ENCODE assay signal across 27 mouse cellular contexts in genomic region chr2:180435341-180435926, GRCm38 (mm10). TPM values are rescaled to one million over a fixed set of nuclear protein-coding genes. Genes with fewer than 3 reads are reported as not detected.
DNase-seq lines count a peak whose midpoint lies in the region; ATAC-seq and TF ChIP-seq lines count a peak whose summit lies in the region.
"Had no signal": no experiment of that assay in that cellular context is flagged by ENCODE, and none has a peak within 500 bp of the region (broad histone marks: within the 10 kb centered on the region; RNA-seq: fewer than 3 reads in every experiment).

No protein-coding gene starts in this region.

- intact Hi-C loops in gastrocnemius, postnatal 36 days (cut with DNase I): no loop called here

- 41% methylated on average over 4 of the region's 4 CpGs for WGBS in lung, embryonic 14.5 days
- 48% methylated on average over 4 of the region's 4 CpGs for WGBS in bone marrow, adult 2 months
- 76% methylated on average over 4 of the region's 4 CpGs for WGBS in small intestine, adult 2 months

- no peak for ATAC-seq in lung, embryonic 14.5 days (ENCODE audit: insufficient read depth)
- ATAC-seq: forebrain, embryonic 15.5 days; intestine, embryonic 15.5 days; midbrain, embryonic 15.5 days had no signal

- no peak overlapping the region for H3K4me2 ChIP-seq in lung, embryonic 14.5 days
- H3K4me2 ChIP-seq: embryonic facial prominence, embryonic 15.5 days; forebrain, embryonic 15.5 days; heart, embryonic 15.5 days; hindbrain, embryonic 13.5 days; intestine, embryonic 15.5 days; midbrain, embryonic 15.5 days; neural tube, embryonic 13.5 days had no signal

- H3K4me3 ChIP-seq in lung, embryonic 14.5 days (ENCODE audit: low read depth, low read length): no peak overlapping the region
- H3K4me3 ChIP-seq in bone marrow, adult 2 months (replicated peaks; ENCODE audit: control insufficient read depth, low read depth, low read length): no peak overlapping the region
- H3K4me3 ChIP-seq in small intestine, adult 2 months (ENCODE audit: low read depth, low read length): no peak overlapping the region
- H3K4me3 ChIP-seq: embryonic facial prominence, embryonic 15.5 days; forebrain, embryonic 15.5 days; heart, adult 2 months; heart, embryonic 15.5 days; hindbrain, embryonic 13.5 days; intestine, embryonic 15.5 days; midbrain, embryonic 15.5 days; myocyte; neural tube, embryonic 13.5 days had no signal

- no peaks in the 10 kb centered on the region for H3K4me1 ChIP-seq in lung, embryonic 14.5 days (ENCODE audit: insufficient read depth)
- H3K4me1 ChIP-seq in bone marrow, adult 2 months (ENCODE audit: control insufficient read depth, insufficient read depth, low read length): peaks cover 18% of the 10 kb centered on the region
- peaks cover 3% of the 10 kb centered on the region for H3K4me1 ChIP-seq in small intestine, adult 2 months (ENCODE audit: control insufficient read depth, insufficient read depth, insufficient read length, low read length)
- H3K4me1 ChIP-seq: intestine, embryonic 15.5 days; midbrain, embryonic 15.5 days had no signal

- H3K36me3 ChIP-seq in lung, embryonic 14.5 days (ENCODE audit: insufficient read depth): no peaks in the 10 kb centered on the region
- H3K36me3 ChIP-seq in small intestine, adult 2 months (ENCODE audit: control insufficient read depth, insufficient read depth, low read length): no peaks in the 10 kb centered on the region
- H3K36me3 ChIP-seq: embryonic facial prominence, embryonic 15.5 days; forebrain, embryonic 15.5 days; heart, embryonic 15.5 days; hindbrain, embryonic 13.5 days; intestine, embryonic 15.5 days; midbrain, embryonic 15.5 days; neural tube, embryonic 13.5 days had no signal

- no peak overlapping the region for H3K27ac ChIP-seq in lung, embryonic 14.5 days (ENCODE audit: low read depth)
- peak overlapping the region; percentile 20; the same call in 1 of the 2 replicates for H3K27ac ChIP-seq in bone marrow, adult 2 months (ENCODE audit: control insufficient read depth, insufficient read depth, low read depth, low read length, poor library complexity)
- H3K27ac ChIP-seq in small intestine, adult 2 months (ENCODE audit: insufficient read depth, low read depth, low read length): peak overlapping the region; percentile 0; the same call in 1 of the 2 replicates
- H3K27ac ChIP-seq: embryonic facial prominence, embryonic 15.5 days; forebrain, embryonic 15.5 days; heart, adult 2 months; heart, embryonic 15.5 days; hindbrain, embryonic 13.5 days; intestine, embryonic 15.5 days; kidney, postnatal 0 days; midbrain, embryonic 15.5 days; neural tube, embryonic 13.5 days; stomach, postnatal 0 days had no signal

- peak; percentile 6 for DNase-seq in lung, embryonic 14.5 days
- no peak for DNase-seq in lung, postnatal 14 days
- DNase-seq in 416B (ENCODE audit: low read depth): peak; percentile 68
- DNase-seq in layer of hippocampus, adult 9-11 months: no peak
- DNase-seq in gastrocnemius, postnatal 36 days: no peak
- DNase-seq in cerebellum, postnatal 36 days: no peak
- DNase-seq: adrenal gland, postnatal 10 days; cerebellum, adult 9-10 months; gastrocnemius, postnatal 10 days; heart, adult 2 months; heart, postnatal 36 days; left cerebral cortex, postnatal 4 days; right cerebral cortex, adult 18-20 months; right cerebral cortex, postnatal 4 days had no signal

- no peaks in the 10 kb centered on the region for H3K27me3 ChIP-seq in lung, embryonic 14.5 days (ENCODE audit: insufficient read depth, low read length)
- H3K27me3 ChIP-seq in small intestine, adult 2 months (ENCODE audit: control insufficient read depth, insufficient read depth, low read length): no peaks in the 10 kb centered on the region
- H3K27me3 ChIP-seq: embryonic facial prominence, embryonic 15.5 days; forebrain, embryonic 15.5 days; hindbrain, embryonic 13.5 days; intestine, embryonic 15.5 days; midbrain, embryonic 15.5 days; neural tube, embryonic 13.5 days had no signal

- no peak for TF ChIP-seq CTCF in lung, embryonic 14.5 days (IDR thresholded peaks at IDR 0.05; ENCODE audit: low read depth)
- TF ChIP-seq CTCF in bone marrow, adult 2 months (IDR thresholded peaks at IDR 0.05; ENCODE audit: control insufficient read depth, insufficient read depth, low read length): no peak
- TF ChIP-seq CTCF in small intestine, adult 2 months (IDR thresholded peaks at IDR 0.05; ENCODE audit: extremely low read depth, insufficient read length, insufficient replicate concordance, low read depth, low read length): no peak

- no peak overlapping the region for H3K9ac ChIP-seq in lung, embryonic 14.5 days
- H3K9ac ChIP-seq: embryonic facial prominence, embryonic 15.5 days; forebrain, embryonic 15.5 days; heart, embryonic 15.5 days; hindbrain, embryonic 13.5 days; intestine, embryonic 15.5 days; midbrain, embryonic 15.5 days; neural tube, embryonic 13.5 days had no signal

- no peak for TF ChIP-seq POLR2A in bone marrow, adult 2 months (IDR thresholded peaks at IDR 0.05; ENCODE audit: borderline replicate concordance, control insufficient read depth, low read depth, low read length)
- TF ChIP-seq POLR2A in small intestine, adult 2 months (IDR thresholded peaks at IDR 0.05; ENCODE audit: low read depth, low read length): no peak

- H3K9me3 ChIP-seq in lung, embryonic 14.5 days (ENCODE audit: low read depth, low read length): no peaks in the 10 kb centered on the region
- H3K9me3 ChIP-seq: embryonic facial prominence, embryonic 15.5 days; forebrain, embryonic 15.5 days; heart, embryonic 15.5 days; hindbrain, embryonic 13.5 days; intestine, embryonic 15.5 days; midbrain, embryonic 15.5 days; neural tube, embryonic 13.5 days had no signal

RNA-seq across cellular contexts. Expression of gene Slco4a1, which starts 20.6 kb away (rescaled TPM):
- polyA plus RNA-seq in lung, embryonic 14.5 days (2014; fragmentation: Nextera tagmentation; extraction: Ambion mirVana): 0.39 and 0.47 TPM in 2 replicates
- polyA plus RNA-seq in bone marrow, adult 2 months (2011; ENCODE audit: insufficient read depth, insufficient read length, low replicate concordance, missing spikeins): 5.5 and 15.6 TPM in 2 replicates
- 11.2 and 13.9 TPM in 2 replicates for polyA plus RNA-seq in small intestine, adult 2 months (2012; rRNA removed)
- under 1 TPM in 1 of 2 experiments, not detected in 1; 0.08 TPM for total RNA-seq in gastrocnemius, postnatal 36 days (2021)
- total RNA-seq: heart, adult 2 months; MEL had no signal

Comparison
In these comparisons a context has a peak if more than half of its experiments do, and no peak if none do; other contexts are left out.
1. DNase-seq: peak in lung, embryonic 14.5 days (single experiment) and 416B (single experiment); none in lung, postnatal 14 days (single experiment), layer of hippocampus, adult 9-11 months (single experiment), gastrocnemius, postnatal 36 days (0 of 2) and cerebellum, postnatal 36 days (0 of 2).